Mouse (Mus musculus): ENCODE measurements around the gene Tead3. TPM values are rescaled to one million over a fixed set of nuclear protein-coding genes. Genes with fewer than 3 reads are reported as not detected.

The Tead3 gene
- polyA plus RNA-seq (2017; shearing (Covaris generic)): not detected

GRCm38 (mm10) chr17:28350466-28351352 is at the start of gene Tead3:
TSS of gene Tead3 (minus strand) at chr17:28350817.

GRCm38 (mm10) chr17:28365122-28365521 is 14.5 kb upstream of the Tead3 start, which contains the start of gene Tulp1:
TSS of gene Tulp1 (minus strand) at chr17:28365222.

GRCm38 (mm10) chr17:28328366-28328928 is 22.2 kb downstream of the Tead3 start, which contains the start of gene Rpl10a:
TSS of gene Rpl10a (plus strand) at chr17:28328471.

GRCm38 (mm10) chr17:28313212-28313879 is 37.3 kb downstream of the Tead3 start, which contains the start of gene Fance:
TSS of gene Fance (plus strand) at chr17:28313519.

Other genes starting within 250 kb of the Tead3 start
- 0.21 TPM for gene Scube3, start 208.7 kb downstream of the Tead3 start, polyA plus RNA-seq (2017; shearing (Covaris generic))
- 18.0 TPM for gene Zfp523, start 173.7 kb downstream of the Tead3 start, polyA plus RNA-seq (2017; shearing (Covaris generic))
- 192 TPM for gene Def6, start 143.0 kb downstream of the Tead3 start, polyA plus RNA-seq (2017; shearing (Covaris generic))
- 3.7 TPM for gene Ppard, start 118.1 kb downstream of the Tead3 start, polyA plus RNA-seq (2017; shearing (Covaris generic))
- 15.5 TPM for gene Fance, start 37.3 kb downstream of the Tead3 start, polyA plus RNA-seq (2017; shearing (Covaris generic))
- gene Rpl10a, start 22.3 kb downstream of the Tead3 start, polyA plus RNA-seq (2017; shearing (Covaris generic)): 257 TPM
- 0.87 TPM for gene Tulp1, start 14.4 kb upstream of the Tead3 start, polyA plus RNA-seq (2017; shearing (Covaris generic))
- 67.9 TPM for gene Fkbp5, start 166.7 kb upstream of the Tead3 start, polyA plus RNA-seq (2017; shearing (Covaris generic))
- not detected for gene Armc12, start 180.0 kb upstream of the Tead3 start, polyA plus RNA-seq (2017; shearing (Covaris generic))
- not detected for gene Clpsl2, start 198.6 kb upstream of the Tead3 start, polyA plus RNA-seq (2017; shearing (Covaris generic))
- gene Clps, start 209.9 kb upstream of the Tead3 start, polyA plus RNA-seq (2017; shearing (Covaris generic)): not detected
- gene Lhfpl5, start 224.8 kb upstream of the Tead3 start, polyA plus RNA-seq (2017; shearing (Covaris generic)): not detected

Data from effector memory CD4-positive, alpha-beta T cell, adult 7 months (primary cell).